Mouse (Mus musculus): ENCODE results near the gene Chil4. TPM values are rescaled to one million over a fixed set of nuclear protein-coding genes. Genes with fewer than 3 reads are reported as not detected.
"Not testable (repeated sequence)": the region's sequence is repeated elsewhere in the genome, so short reads cannot be mapped to it uniquely, and the experiment has no call there.

Chil4 gene
- polyA plus RNA-seq, 1 experiment from 2014 or later, result not detected

DNA sequence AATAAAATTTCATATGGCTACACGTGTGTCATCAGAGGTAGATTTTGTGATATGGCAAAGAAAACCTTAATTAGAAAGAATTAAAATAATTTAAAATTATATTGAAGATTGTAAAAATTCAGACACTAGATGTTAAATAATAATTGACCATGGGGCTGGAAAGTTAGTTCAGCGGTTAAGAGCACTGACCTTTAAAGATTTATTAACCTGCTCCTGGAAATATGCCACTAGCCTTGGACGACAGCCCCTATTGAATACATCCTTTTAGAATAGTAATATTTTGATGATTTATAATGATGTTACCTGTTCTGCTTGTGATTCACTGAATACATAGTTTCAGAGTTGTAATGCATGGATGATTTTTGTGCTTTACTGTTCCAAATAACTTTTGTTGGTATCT lies 4.1 kb upstream of the Chil4 start:
- not testable (repeated sequence) for H3K36me3 ChIP-seq (ENCODE audit: control insufficient read depth, insufficient read depth, low read length); H3K27me3 ChIP-seq (ENCODE audit: control insufficient read depth, insufficient read depth, low read length); H3K9me3 ChIP-seq (ENCODE audit: control insufficient read depth, low read length); ATAC-seq (ENCODE audit: low FRiP score); H3K4me1 ChIP-seq (ENCODE audit: control insufficient read depth, insufficient read depth, low read length); H3K4me2 ChIP-seq; H3K4me3 ChIP-seq (ENCODE audit: low read depth, low read length); H3K9ac ChIP-seq (ENCODE audit: low read length); DNase-seq (ENCODE audit: low spot score, missing footprints); H3K27ac ChIP-seq (ENCODE audit: low read depth, low read length)
- WGBS, result 78% methylated on average over 3 of the region's 3 CpGs

DNA sequence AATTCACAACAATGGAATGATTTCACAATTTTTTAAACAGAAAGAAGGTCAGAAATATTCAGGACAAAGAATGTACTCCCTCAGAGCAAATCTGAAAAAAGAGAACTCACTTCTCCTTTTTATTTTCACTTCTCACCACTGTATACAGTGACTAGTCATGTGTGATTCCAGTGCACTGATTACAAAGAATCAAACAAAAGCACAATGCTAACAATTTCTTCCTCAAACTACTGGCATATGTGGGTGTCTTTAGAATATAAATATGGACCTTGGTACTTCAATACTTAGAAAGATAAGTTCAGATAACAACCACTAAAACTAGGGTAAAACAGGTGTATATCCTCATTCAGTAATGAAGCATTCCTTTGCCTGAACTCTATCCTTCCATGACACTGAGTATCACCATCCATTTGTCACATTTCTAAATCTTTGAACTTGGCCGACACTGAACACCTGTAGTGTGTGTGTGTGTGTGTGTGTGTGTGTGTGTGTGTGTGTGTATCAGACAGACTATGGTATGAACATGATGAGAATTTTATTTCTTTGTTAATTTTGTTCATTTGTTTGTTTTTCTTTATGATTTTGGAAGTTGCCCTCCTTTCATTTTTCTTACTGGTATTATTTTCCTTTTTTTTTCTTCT lies 2.4 kb upstream of the Chil4 start:
- DNase-seq (ENCODE audit: low spot score, missing footprints) (no peak), ATAC-seq (ENCODE audit: low FRiP score) (no peak)
- WGBS, result 89% methylated on average over 1 of the region's 1 CpGs
- Histone ChIP-seq H3K4me1 (ENCODE audit: control insufficient read depth, insufficient read depth, low read length) (no peaks in the 10 kb centered on the region), H3K27me3 (ENCODE audit: control insufficient read depth, insufficient read depth, low read length) (no peaks in the 10 kb centered on the region), H3K4me2 (no peak overlapping the region), H3K9me3 (ENCODE audit: control insufficient read depth, low read length) (no peaks in the 10 kb centered on the region), H3K27ac (ENCODE audit: low read depth, low read length) (no peak overlapping the region), H3K9ac (ENCODE audit: low read length) (no peak overlapping the region), H3K4me3 (ENCODE audit: low read depth, low read length) (no peak overlapping the region), H3K36me3 (ENCODE audit: control insufficient read depth, insufficient read depth, low read length) (no peaks in the 10 kb centered on the region)

DNA sequence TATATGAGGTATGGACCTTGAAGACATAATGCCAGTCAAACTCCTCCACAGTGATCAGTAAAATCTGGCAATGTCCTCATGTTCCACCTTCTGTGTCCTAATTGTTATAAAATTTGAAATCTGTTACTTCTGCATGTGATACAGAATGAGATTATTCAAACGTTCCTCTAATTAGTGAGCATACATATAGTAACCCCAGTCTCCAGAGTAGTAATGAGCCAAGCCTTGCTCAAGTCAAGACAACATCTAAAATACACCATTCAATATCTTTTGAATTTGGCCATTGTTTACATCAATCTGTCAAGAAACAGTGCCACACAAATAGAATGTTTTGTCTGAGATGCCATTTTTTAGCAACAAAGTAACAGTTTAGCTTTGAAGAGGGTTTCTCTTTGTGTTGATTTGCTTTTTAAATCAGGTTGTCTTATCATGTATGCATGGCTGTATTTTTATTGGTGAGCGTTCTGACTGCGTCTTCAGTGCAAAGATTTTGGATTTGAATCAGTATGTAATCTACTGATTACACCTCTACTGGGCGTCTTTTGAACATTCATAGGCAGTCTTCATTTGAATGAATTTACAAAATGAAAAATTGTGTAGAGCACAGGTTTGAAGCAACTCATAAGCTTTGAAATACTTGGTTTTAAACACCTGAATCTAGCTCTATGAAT lies 888 bp downstream of the Chil4 start:
- H3K27me3 ChIP-seq (ENCODE audit: control insufficient read depth, insufficient read depth, low read length); DNase-seq (ENCODE audit: low spot score, missing footprints); H3K4me2 ChIP-seq; H3K9me3 ChIP-seq (ENCODE audit: control insufficient read depth, low read length); ATAC-seq (ENCODE audit: low FRiP score); H3K27ac ChIP-seq (ENCODE audit: low read depth, low read length); H3K9ac ChIP-seq (ENCODE audit: low read length); H3K4me1 ChIP-seq (ENCODE audit: control insufficient read depth, insufficient read depth, low read length); H3K4me3 ChIP-seq (ENCODE audit: low read depth, low read length); H3K36me3 ChIP-seq (ENCODE audit: control insufficient read depth, insufficient read depth, low read length): not testable (repeated sequence)
- WGBS, result 83% methylated on average over 4 of the region's 4 CpGs

DNA sequence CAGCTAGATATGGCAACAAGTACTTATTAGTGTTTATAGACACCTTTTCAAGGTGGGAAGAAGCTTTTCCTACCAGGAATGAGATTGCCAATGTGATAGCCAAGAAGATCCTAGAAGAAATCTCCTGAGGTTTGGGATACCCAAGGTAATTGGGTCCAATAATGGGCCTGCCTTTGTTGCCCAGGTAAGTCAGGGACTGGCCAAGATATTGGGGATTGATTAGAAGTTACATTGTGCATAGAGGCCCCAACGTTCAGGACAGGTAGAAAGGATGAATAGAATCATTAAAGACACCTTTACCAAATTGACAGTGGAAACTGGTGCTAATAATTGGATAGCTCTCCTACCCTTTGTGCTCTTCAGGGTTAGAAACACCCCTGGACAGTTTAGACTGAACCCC lies 21.3 kb downstream of the Chil4 start:
- ATAC-seq (ENCODE audit: low FRiP score); H3K4me1 ChIP-seq (ENCODE audit: control insufficient read depth, insufficient read depth, low read length); H3K9ac ChIP-seq (ENCODE audit: low read length); H3K4me2 ChIP-seq; H3K36me3 ChIP-seq (ENCODE audit: control insufficient read depth, insufficient read depth, low read length); H3K27ac ChIP-seq (ENCODE audit: low read depth, low read length); H3K9me3 ChIP-seq (ENCODE audit: control insufficient read depth, low read length); H3K27me3 ChIP-seq (ENCODE audit: control insufficient read depth, insufficient read depth, low read length); H3K4me3 ChIP-seq (ENCODE audit: low read depth, low read length): not testable (repeated sequence)
- 72% methylated on average over 1 of the region's 1 CpGs for WGBS
- peak; percentile 64 for DNase-seq (ENCODE audit: low spot score, missing footprints)

DNA sequence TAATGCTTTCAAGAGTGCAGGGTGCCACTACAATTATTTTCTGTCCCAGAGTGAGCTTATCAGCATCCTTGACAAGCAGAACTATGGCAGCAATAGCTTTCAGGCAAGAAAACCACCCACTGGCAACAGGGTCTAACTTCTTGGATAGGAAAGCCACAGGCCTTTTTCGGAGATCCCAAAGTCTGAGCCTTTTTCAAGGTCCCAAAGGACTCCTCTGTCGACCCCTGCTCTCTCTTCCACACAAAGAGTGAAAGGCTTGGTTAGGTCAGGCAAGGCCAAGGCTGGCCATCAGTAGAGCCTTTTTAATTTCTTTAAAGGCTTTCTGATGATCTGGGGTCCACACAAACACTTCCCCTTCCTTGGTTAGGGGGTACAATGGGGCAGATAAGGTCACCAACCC lies 22.1 kb downstream of the Chil4 start:
- H3K4me2 ChIP-seq; H3K9me3 ChIP-seq (ENCODE audit: control insufficient read depth, low read length); H3K4me3 ChIP-seq (ENCODE audit: low read depth, low read length); H3K4me1 ChIP-seq (ENCODE audit: control insufficient read depth, insufficient read depth, low read length); H3K27ac ChIP-seq (ENCODE audit: low read depth, low read length); H3K27me3 ChIP-seq (ENCODE audit: control insufficient read depth, insufficient read depth, low read length); H3K36me3 ChIP-seq (ENCODE audit: control insufficient read depth, insufficient read depth, low read length); H3K9ac ChIP-seq (ENCODE audit: low read length); ATAC-seq (ENCODE audit: low FRiP score): not testable (repeated sequence)
- 63% methylated on average over 2 of the region's 2 CpGs for WGBS
- DNase-seq (ENCODE audit: low spot score, missing footprints), result peak; percentile 78

DNA sequence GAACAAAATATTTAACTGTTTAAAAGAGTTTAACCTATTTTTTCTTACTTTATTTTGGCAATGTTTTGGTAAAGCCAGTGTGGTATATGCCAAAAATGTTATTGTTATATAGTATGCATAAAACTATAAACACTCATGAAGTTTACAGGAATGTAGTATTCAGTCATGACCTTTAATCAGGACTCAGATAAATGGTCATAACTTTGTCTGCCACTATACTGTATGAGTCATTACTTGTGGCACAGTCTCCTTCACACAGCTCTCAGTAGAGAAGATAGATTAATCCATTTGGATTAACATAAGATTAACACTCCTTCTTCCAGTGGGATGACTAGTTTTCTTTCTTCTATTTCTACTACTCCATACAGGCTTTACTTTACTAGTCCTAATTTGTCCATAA lies 23.0 kb downstream of the Chil4 start:
- 0 out of 2 replicates have a peak, but pooled peaks have one; percentile 27 for ATAC-seq (ENCODE audit: low FRiP score)

DNA sequence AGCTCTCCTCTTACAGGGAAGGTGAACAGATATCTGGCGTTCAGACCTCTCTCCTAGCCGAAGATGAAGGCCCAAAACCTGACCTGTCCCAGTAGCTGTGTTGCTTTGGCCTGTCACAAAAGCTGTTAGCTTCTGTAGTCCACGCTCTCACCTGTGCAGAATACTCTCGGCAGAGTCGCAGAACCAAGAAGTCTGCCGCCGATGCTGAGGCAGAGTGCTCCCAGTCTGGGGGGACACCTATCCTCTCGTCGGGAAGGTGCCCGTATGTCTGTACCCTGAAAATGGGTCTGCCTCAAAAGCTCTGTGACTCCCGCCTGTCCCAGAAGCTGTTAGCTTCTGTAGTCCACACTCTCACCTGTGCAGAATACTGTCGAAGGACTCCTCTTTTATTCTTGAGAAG lies 23.8 kb downstream of the Chil4 start:
- Histone ChIP-seq H3K4me3 (ENCODE audit: low read depth, low read length) (no peak overlapping the region), H3K27ac (ENCODE audit: low read depth, low read length) (no peak overlapping the region), H3K4me2 (no peak overlapping the region), H3K9me3 (ENCODE audit: control insufficient read depth, low read length) (peaks cover 3% of the 10 kb centered on the region), H3K36me3 (ENCODE audit: control insufficient read depth, insufficient read depth, low read length) (no peaks in the 10 kb centered on the region), H3K9ac (ENCODE audit: low read length) (no peak overlapping the region), H3K27me3 (ENCODE audit: control insufficient read depth, insufficient read depth, low read length) (no peaks in the 10 kb centered on the region), H3K4me1 (ENCODE audit: control insufficient read depth, insufficient read depth, low read length) (no peaks in the 10 kb centered on the region)
- no peak for ATAC-seq (ENCODE audit: low FRiP score)
- DNase-seq (ENCODE audit: low spot score, missing footprints), result peak; percentile 47
- WGBS, result 88% methylated on average over 12 of the region's 12 CpGs

More for the DNA sequence above, 23.0 kb downstream of the Chil4 start:
- H3K4me2 ChIP-seq, result no peak overlapping the region
- peaks cover 3% of the 10 kb centered on the region for H3K9me3 ChIP-seq (ENCODE audit: control insufficient read depth, low read length)
- no peak overlapping the region for H3K27ac ChIP-seq (ENCODE audit: low read depth, low read length)
- no peak overlapping the region for H3K9ac ChIP-seq (ENCODE audit: low read length)
- DNase-seq (ENCODE audit: low spot score, missing footprints), result peak; percentile 45
- H3K27me3 ChIP-seq (ENCODE audit: control insufficient read depth, insufficient read depth, low read length), result no peaks in the 10 kb centered on the region
- no peaks in the 10 kb centered on the region for H3K4me1 ChIP-seq (ENCODE audit: control insufficient read depth, insufficient read depth, low read length)
- no peaks in the 10 kb centered on the region for H3K36me3 ChIP-seq (ENCODE audit: control insufficient read depth, insufficient read depth, low read length)
- H3K4me3 ChIP-seq (ENCODE audit: low read depth, low read length), result no peak overlapping the region

DNA sequence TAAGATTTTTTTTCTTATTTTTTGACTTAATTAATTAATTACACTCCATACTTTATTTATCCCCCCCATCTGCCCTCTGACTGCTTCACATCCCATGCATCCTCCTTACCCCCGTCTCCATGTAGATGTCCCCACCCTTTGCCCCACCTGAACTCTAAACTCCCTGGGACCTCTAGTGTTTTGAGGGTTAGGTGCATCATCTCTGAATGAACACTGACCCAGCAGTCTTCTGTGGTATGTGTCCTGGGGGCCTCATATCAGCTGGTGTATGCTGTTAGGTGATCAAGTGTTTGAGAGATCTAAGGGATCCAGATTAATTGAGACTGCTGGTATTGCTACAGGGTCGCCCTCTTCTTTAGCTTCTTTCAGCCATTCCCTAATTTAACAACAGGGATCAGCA lies 31.3 kb downstream of the Chil4 start:
- Histone ChIP-seq H3K36me3 (ENCODE audit: control insufficient read depth, insufficient read depth, low read length) (no peaks in the 10 kb centered on the region), H3K9ac (ENCODE audit: low read length) (no peak overlapping the region), H3K4me3 (ENCODE audit: low read depth, low read length) (no peak overlapping the region), H3K27me3 (ENCODE audit: control insufficient read depth, insufficient read depth, low read length) (no peaks in the 10 kb centered on the region), H3K4me2 (no peak overlapping the region), H3K4me1 (ENCODE audit: control insufficient read depth, insufficient read depth, low read length) (no peaks in the 10 kb centered on the region), H3K27ac (ENCODE audit: low read depth, low read length) (no peak overlapping the region), H3K9me3 (ENCODE audit: control insufficient read depth, low read length) (no peaks in the 10 kb centered on the region; the same call in 1 of the 2 replicates)
- peak; percentile 48; the same call in 1 of the 2 replicates for ATAC-seq (ENCODE audit: low FRiP score)
- 85% methylated on average over 2 of the region's 2 CpGs for WGBS
- DNase-seq (ENCODE audit: low spot score, missing footprints), result peak; percentile 41

DNA sequence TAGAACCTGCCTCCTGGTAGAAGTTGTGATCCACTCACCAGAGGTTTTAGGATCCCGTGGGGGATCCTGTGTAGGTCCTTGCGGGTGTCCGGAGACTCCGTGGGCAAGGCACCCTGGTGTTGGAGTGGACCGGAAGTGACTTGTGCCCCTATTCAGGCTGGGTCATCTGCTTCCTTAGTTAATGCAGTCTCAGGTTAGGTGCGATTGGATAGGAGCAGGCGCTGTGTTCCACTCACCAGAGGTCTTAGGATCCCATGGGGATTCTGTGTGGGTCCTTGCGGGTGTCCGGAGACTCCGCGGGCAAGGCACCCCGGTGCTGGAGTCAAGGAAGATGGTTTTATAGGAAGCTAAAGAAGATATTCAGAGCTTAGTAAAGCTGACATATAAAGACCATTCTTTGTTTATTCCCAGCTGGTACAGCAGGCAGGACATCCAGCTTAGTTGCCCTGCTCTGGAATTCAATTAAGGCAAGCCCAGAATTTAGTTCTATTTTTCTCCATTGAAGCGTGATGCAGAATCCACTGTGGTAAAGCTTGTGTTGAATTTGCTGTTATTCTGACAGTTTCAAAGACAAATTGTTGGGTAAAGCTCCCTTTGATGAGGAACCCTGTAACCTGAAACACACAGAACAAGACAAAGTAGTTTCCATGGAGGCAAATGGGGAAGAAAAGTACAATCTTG lies 41.7 kb downstream of the Chil4 start:
- WGBS, result 81% methylated on average over 13 of the region's 13 CpGs

More for the DNA sequence above, 41.7 kb downstream of the Chil4 start:
- Histone ChIP-seq H3K9ac (ENCODE audit: low read length) (no peak overlapping the region), H3K27me3 (ENCODE audit: control insufficient read depth, insufficient read depth, low read length) (no peaks in the 10 kb centered on the region), H3K4me3 (ENCODE audit: low read depth, low read length) (no peak overlapping the region), H3K27ac (ENCODE audit: low read depth, low read length) (no peak overlapping the region), H3K4me2 (no peak overlapping the region), H3K9me3 (ENCODE audit: control insufficient read depth, low read length) (no peaks in the 10 kb centered on the region), H3K4me1 (ENCODE audit: control insufficient read depth, insufficient read depth, low read length) (no peaks in the 10 kb centered on the region), H3K36me3 (ENCODE audit: control insufficient read depth, insufficient read depth, low read length) (no peaks in the 10 kb centered on the region)
- peak; percentile 67; the same call in 1 of the 2 replicates for ATAC-seq (ENCODE audit: low FRiP score)
- DNase-seq (ENCODE audit: low spot score, missing footprints), result peak; percentile 64
